Mouse (Mus musculus) ES-Bruce4 (cell line): Measurements from ENCODE around the gene Clptm1.

ENCODE experiments used
- CTCF ChIP-seq: IDR thresholded peaks from one replicate; pipeline ENCODE4 v1.8.1; 2011; ENCODE audit warnings: low read depth, low read length
- POLR2A ChIP-seq: IDR thresholded peaks from one replicate; pipeline ENCODE4 v1.8.1; 2011; ENCODE audit warnings: low read length; ENCODE audit not compliant: insufficient read depth

GRCm38 (mm10) chr7:19678901-19679300 is 14.1 kb upstream of the Clptm1 start:
- no peak for TF ChIP-seq CTCF
- no peak for TF ChIP-seq POLR2A
